Mouse (Mus musculus) kidney, embryonic 14.5 days (tissue): ENCODE measurements at regions not wholly inside any gene's neighbourhood (a gene's known extent, or its start where the extent isn't known, plus 50 kb on each side); places are given as distances from the start of the nearest gene placed in this dataset.

ENCODE experiments used
- ATAC-seq: fragments of 200-750 bp; cut with Nextera tagmentation; 2 replicates; pipeline ENCODE4 v1.8.0; 2017; ENCODE audit warnings: moderate number of reproducible peaks, mild to moderate bottlenecking, moderate TSS enrichment, moderate library complexity; ENCODE audit not compliant: low FRiP score, low TSS enrichment
- H3K27ac ChIP-seq: fragments of 300-500 bp; sonication (generic); 2 replicates; pipeline ENCODE4 v1.5.1; 2014; ENCODE audit warnings: low read depth, mild to moderate bottlenecking, low read length, moderate library complexity, mixed read lengths
- H3K27me3 ChIP-seq: fragments of 300-500 bp; sonication (generic); 2 replicates; pipeline ENCODE4 v1.6.1; 2014; ENCODE audit warnings: mild to moderate bottlenecking, low read length; ENCODE audit not compliant: control insufficient read depth, insufficient read depth
- H3K36me3 ChIP-seq: fragments of 300-500 bp; sonication (generic); 2 replicates; pipeline ENCODE4 v1.6.1; 2014; ENCODE audit warnings: low read length, mixed read lengths; ENCODE audit not compliant: control insufficient read depth, insufficient read depth
- H3K4me1 ChIP-seq: fragments of 300-500 bp; sonication (generic); 2 replicates; pipeline ENCODE4 v1.6.1; 2014; ENCODE audit warnings: low read length, mixed read lengths; ENCODE audit not compliant: control insufficient read depth, insufficient read depth
- H3K4me2 ChIP-seq: fragments of 300-500 bp; sonication (generic); replicated peaks from 2 replicates; pipeline ENCODE4 v1.6.1; 2014; ENCODE audit warnings: low read depth, mild to moderate bottlenecking, low read length
- H3K4me3 ChIP-seq: fragments of 300-500 bp; sonication (generic); 2 replicates; pipeline ENCODE4 v1.5.1; 2014; ENCODE audit warnings: mild to moderate bottlenecking, low read length
- H3K9ac ChIP-seq: fragments of 300-500 bp; sonication (generic); 2 replicates; pipeline ENCODE4 v1.6.1; 2014; ENCODE audit warnings: low read depth, mild to moderate bottlenecking, low read length, moderate library complexity
- H3K9me3 ChIP-seq: fragments of 300-500 bp; sonication (generic); 2 replicates; pipeline ENCODE4 v1.6.1; 2016; ENCODE audit warnings: low read length; ENCODE audit not compliant: control insufficient read depth
- WGBS: fragments of 180-500 bp; shearing (Covaris S2); extraction: QIAGEN DNeasy Blood & Tissue Kit; methylation state at CpG from one replicate; pipeline ENCODE4 v1.1.7; 2014; 5-methylcytosine and 5-hydroxymethylcytosine counted together

DNA sequence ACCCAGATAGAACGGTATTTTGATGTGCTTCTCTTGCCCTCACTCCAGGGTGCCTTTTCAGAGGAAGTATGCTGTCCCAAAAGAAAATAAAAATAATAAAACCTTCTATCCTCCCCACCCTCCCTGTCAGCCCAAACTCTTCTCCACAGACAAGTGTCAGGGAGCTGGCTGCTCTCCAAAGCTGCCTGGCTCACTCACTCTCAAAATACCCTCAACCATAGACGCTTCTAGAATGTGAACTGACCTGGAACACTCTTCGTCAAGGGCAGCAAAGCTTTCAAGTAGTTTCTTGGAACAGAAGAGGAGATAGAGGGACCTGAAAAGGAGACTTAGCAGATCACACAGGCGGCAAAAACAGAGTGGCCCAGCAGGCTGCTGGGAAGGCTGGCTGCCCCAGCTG lies 291.4 kb upstream of the Zmiz1 start:
- H3K4me1 ChIP-seq = no peaks in the 10 kb centered on the region; the same call in 1 of the 2 replicates
- H3K27me3 ChIP-seq = no peaks in the 10 kb centered on the region
- no peak overlapping the region for H3K4me3 ChIP-seq
- H3K4me2 ChIP-seq = no peak overlapping the region
- H3K27ac ChIP-seq = no peak overlapping the region
- WGBS = 44% methylated on average over 4 of the region's 4 CpGs
- no peaks in the 10 kb centered on the region for H3K36me3 ChIP-seq
- no peaks in the 10 kb centered on the region for H3K9me3 ChIP-seq
- no peak for ATAC-seq
- no peak overlapping the region for H3K9ac ChIP-seq

GRCm38 (mm10) chr14:25168310-25168709 lies 290.7 kb upstream of the Zmiz1 start:
- Histone ChIP-seq H3K36me3 (no peaks in the 10 kb centered on the region), H3K4me2 (no peak overlapping the region), H3K4me1 (no peaks in the 10 kb centered on the region; the same call in 1 of the 2 replicates), H3K9me3 (no peaks in the 10 kb centered on the region), H3K27me3 (no peaks in the 10 kb centered on the region), H3K4me3 (no peak overlapping the region), H3K9ac (no peak overlapping the region), H3K27ac (no peak overlapping the region)
- 56% methylated on average over 5 of the region's 5 CpGs for WGBS
- ATAC-seq = no peak

DNA sequence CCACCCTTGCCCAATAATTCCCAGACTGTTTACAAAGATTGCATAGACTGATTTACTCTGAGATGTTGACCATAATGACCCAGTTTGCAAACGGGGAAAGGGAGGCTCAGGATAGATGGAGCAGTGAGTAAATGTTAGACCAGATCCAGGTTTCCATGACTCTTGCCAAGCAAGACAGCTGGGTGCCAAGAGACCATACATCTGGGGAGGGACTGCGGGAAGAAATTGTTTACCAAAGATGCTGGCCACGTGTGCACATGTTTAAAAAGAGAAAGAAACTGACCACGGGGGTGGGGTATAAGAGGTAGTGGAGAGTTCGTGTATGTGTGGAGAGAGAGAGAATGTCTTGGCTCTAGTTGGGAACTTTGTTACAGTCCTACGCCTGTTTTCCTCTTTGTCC lies 285.7 kb upstream of the Zmiz1 start:
- Histone ChIP-seq H3K9me3 (no peaks in the 10 kb centered on the region), H3K4me2 (no peak overlapping the region), H3K4me1 (peaks cover 7% of the 10 kb centered on the region; the same call in 1 of the 2 replicates), H3K9ac (no peak overlapping the region), H3K4me3 (no peak overlapping the region), H3K27me3 (no peaks in the 10 kb centered on the region), H3K27ac (no peak overlapping the region), H3K36me3 (no peaks in the 10 kb centered on the region)
- 53% methylated on average over 6 of the region's 6 CpGs for WGBS
- ATAC-seq = no peak

- H3K4me3 ChIP-seq = no peak overlapping the region
- H3K27me3 ChIP-seq = no peaks in the 10 kb centered on the region
- no peaks in the 10 kb centered on the region for H3K9me3 ChIP-seq
- H3K4me1 ChIP-seq = peaks cover 7% of the 10 kb centered on the region; the same call in 1 of the 2 replicates
- 63% methylated on average over 6 of the region's 6 CpGs for WGBS
- no peak overlapping the region for H3K4me2 ChIP-seq
- H3K9ac ChIP-seq = no peak overlapping the region
- no peaks in the 10 kb centered on the region for H3K36me3 ChIP-seq
- no peak overlapping the region for H3K27ac ChIP-seq
- no peak for ATAC-seq
These were observed 285.1 kb upstream of the Zmiz1 start for GRCm38 (mm10) chr14:25173873-25174272.

DNA sequence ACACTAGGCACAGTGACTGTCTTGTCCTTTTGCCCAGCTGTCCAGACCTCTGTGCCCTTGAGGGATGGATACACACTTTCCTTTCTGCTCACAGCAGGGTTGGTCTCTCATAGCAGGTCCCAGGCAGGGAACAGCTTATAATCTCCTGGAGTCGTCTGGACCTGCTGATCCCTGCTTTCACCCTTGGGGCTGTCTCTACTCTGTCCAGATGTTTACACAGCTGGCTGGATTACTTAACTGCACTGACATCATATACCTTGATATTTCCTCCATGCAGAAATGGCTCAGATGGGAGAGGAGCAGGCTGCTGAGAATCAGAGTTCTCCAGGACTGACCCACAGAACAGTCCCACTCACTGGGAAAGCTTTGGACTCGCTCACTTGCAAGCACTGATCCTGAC lies 284.6 kb upstream of the Zmiz1 start:
- Histone ChIP-seq H3K27ac (no peak overlapping the region), H3K9ac (no peak overlapping the region), H3K4me3 (no peak overlapping the region), H3K36me3 (no peaks in the 10 kb centered on the region), H3K4me1 (peaks cover 7% of the 10 kb centered on the region; the same call in 1 of the 2 replicates), H3K9me3 (no peaks in the 10 kb centered on the region), H3K27me3 (no peaks in the 10 kb centered on the region), H3K4me2 (no peak overlapping the region)
- 35% methylated on average over 2 of the region's 2 CpGs for WGBS
- ATAC-seq = no peak

GRCm38 (mm10) chr14:25176206-25176605 lies 282.8 kb upstream of the Zmiz1 start:
- H3K4me1 ChIP-seq = peaks cover 7% of the 10 kb centered on the region; the same call in 1 of the 2 replicates
- WGBS = 56% methylated on average over 6 of the region's 6 CpGs
- H3K9me3 ChIP-seq = no peaks in the 10 kb centered on the region
- H3K27ac ChIP-seq = no peak overlapping the region
- H3K27me3 ChIP-seq = no peaks in the 10 kb centered on the region
- no peak for ATAC-seq
- no peak overlapping the region for H3K4me2 ChIP-seq
- no peak overlapping the region for H3K9ac ChIP-seq
- no peak overlapping the region for H3K4me3 ChIP-seq
- H3K36me3 ChIP-seq = no peaks in the 10 kb centered on the region

GRCm38 (mm10) chr14:25180126-25180525 lies 278.9 kb upstream of the Zmiz1 start:
- no peak overlapping the region for H3K4me2 ChIP-seq
- no peaks in the 10 kb centered on the region for H3K27me3 ChIP-seq
- H3K9ac ChIP-seq = no peak overlapping the region
- H3K4me3 ChIP-seq = no peak overlapping the region
- no peaks in the 10 kb centered on the region for H3K9me3 ChIP-seq
- no peaks in the 10 kb centered on the region for H3K36me3 ChIP-seq
- 83% methylated on average over 9 of the region's 9 CpGs for whole genome bisulfite sequencing
- peaks cover 2% of the 10 kb centered on the region; the same call in 1 of the 2 replicates for H3K4me1 ChIP-seq
- H3K27ac ChIP-seq = no peak overlapping the region
- ATAC-seq = no peak

GRCm38 (mm10) chr14:25181406-25181805 lies 277.6 kb upstream of the Zmiz1 start:
- no peak for ATAC-seq
- Histone ChIP-seq H3K4me1 (peaks cover 12% of the 10 kb centered on the region), H3K36me3 (no peaks in the 10 kb centered on the region), H3K27me3 (no peaks in the 10 kb centered on the region), H3K4me2 (no peak overlapping the region), H3K9me3 (no peaks in the 10 kb centered on the region), H3K27ac (no peak overlapping the region), H3K9ac (no peak overlapping the region), H3K4me3 (no peak overlapping the region)
- 23% methylated on average over 2 of the region's 2 CpGs for WGBS

- no peak for ATAC-seq
- no peaks in the 10 kb centered on the region for H3K9me3 ChIP-seq
- 78% methylated on average over 5 of the region's 5 CpGs for WGBS
- H3K36me3 ChIP-seq = no peaks in the 10 kb centered on the region
- no peak overlapping the region for H3K4me3 ChIP-seq
- no peak overlapping the region for H3K4me2 ChIP-seq
- H3K27me3 ChIP-seq = no peaks in the 10 kb centered on the region
- no peak overlapping the region for H3K9ac ChIP-seq
- no peak overlapping the region for H3K27ac ChIP-seq
- peaks cover 19% of the 10 kb centered on the region for H3K4me1 ChIP-seq
These were observed 274.9 kb upstream of the Zmiz1 start for GRCm38 (mm10) chr14:25184042-25184441.
